Mouse (Mus musculus) G1E (cell line): ENCODE results near the gene BC048562. TPM values are rescaled to one million over a fixed set of nuclear protein-coding genes. Genes with fewer than 3 reads are reported as not detected.

Source experiments
- ATAC-seq: 2 replicates; pipeline ENCODE4 v1.8.0; 2016; ENCODE audit warnings: mild to moderate bottlenecking; ENCODE audit not compliant: insufficient number of reproducible peaks, poor library complexity, low FRiP score, severe bottlenecking; ENCODE audit errors: extremely low read depth
- DNase-seq: peaks from one replicate; pipeline ENCODE4 v3.0.0; 2012; ENCODE audit warnings: low spot score
- H3K27me3 ChIP-seq: 2 replicates; pipeline ENCODE4 v1.6.1; 2012; ENCODE audit warnings: mild to moderate bottlenecking, low read length, inconsistent platforms; ENCODE audit not compliant: insufficient read depth
- H3K36me3 ChIP-seq: replicated peaks from 2 replicates; pipeline ENCODE3; 2012; ENCODE audit warnings: mild to moderate bottlenecking, inconsistent platforms
- H3K4me1 ChIP-seq: 2 replicates; pipeline ENCODE4 v1.6.1; 2012; ENCODE audit warnings: low read depth, low read length, inconsistent platforms, mixed read lengths; ENCODE audit not compliant: insufficient read depth
- H3K4me3 ChIP-seq: 2 replicates; pipeline ENCODE4 v1.5.1; 2012; ENCODE audit warnings: low read depth, mild to moderate bottlenecking, inconsistent platforms, low read length, moderate library complexity, mixed read lengths
- H3K9me3 ChIP-seq: replicated peaks from 2 replicates; pipeline ENCODE4 v1.6.1; 2012; ENCODE audit warnings: inconsistent platforms
- CTCF ChIP-seq: IDR thresholded peaks from 2 replicates; pipeline ENCODE4 v1.5.1; 2012; ENCODE audit warnings: low read depth, low read length, inconsistent platforms, mixed read lengths
- GATA1 ChIP-seq: IDR thresholded peaks from 2 replicates; pipeline ENCODE4 v1.6.1; 2012; ENCODE audit warnings: borderline replicate concordance, low read length, inconsistent platforms, mixed read lengths
- GATA2 ChIP-seq: IDR thresholded peaks from 2 replicates; pipeline ENCODE4 v1.6.1; 2012; ENCODE audit warnings: low read depth, low read length, inconsistent platforms, borderline replicate concordance
- POLR2AphosphoS5 ChIP-seq: IDR thresholded peaks from 2 replicates; pipeline ENCODE4 v1.6.1; 2012; ENCODE audit warnings: low read depth, low read length, inconsistent platforms; ENCODE audit not compliant: insufficient replicate concordance
- TAL1 ChIP-seq: conservative IDR thresholded peaks from 2 replicates; pipeline ENCODE4 v1.6.1; 2012; ENCODE audit warnings: low read depth, low read length, inconsistent platforms, mixed read lengths
- polyA plus RNA-seq: library from polyadenylated mRNA; stranded (reverse); fragments of >175 nt; gene quantifications from 2 replicates; pipeline ENCODE4 v1.2.3, GENCODE M21; 2012
- total RNA-seq, 2 experiments: library from RNA; stranded (forward) in 1 of 2; stranded (reverse) in 1 of 2; fragments of 200-1000 nt in 1 of 2; fragments of >200 nt in 1 of 2; fragmentation: Nextera tagmentation in 1 of 2; gene quantifications; 2 replicates each; pipeline ENCODE4 v1.2.3; 2014 to 2017

Gene BC048562
- total and polyA plus RNA-seq, 3 experiments: 0.08 to 0.22 TPM; not detected in 1

GRCm38 (mm10) chr9:108398324-108398723 lies 38.0 kb upstream of the BC048562 start:
- peaks cover 9% of the 10 kb centered on the region for H3K27me3 ChIP-seq
- ATAC-seq (no peak), DNase-seq (no peak)
- H3K4me3 ChIP-seq: no peak overlapping the region
- TF ChIP-seq POLR2AphosphoS5 (no peak), TAL1 (no peak), CTCF (no peak), GATA2 (no peak), GATA1 (no peak)
- no peaks in the 10 kb centered on the region for H3K9me3 ChIP-seq
- H3K4me1 ChIP-seq: peaks cover 14% of the 10 kb centered on the region
- H3K36me3 ChIP-seq: peaks cover 13% of the 10 kb centered on the region

DNA sequence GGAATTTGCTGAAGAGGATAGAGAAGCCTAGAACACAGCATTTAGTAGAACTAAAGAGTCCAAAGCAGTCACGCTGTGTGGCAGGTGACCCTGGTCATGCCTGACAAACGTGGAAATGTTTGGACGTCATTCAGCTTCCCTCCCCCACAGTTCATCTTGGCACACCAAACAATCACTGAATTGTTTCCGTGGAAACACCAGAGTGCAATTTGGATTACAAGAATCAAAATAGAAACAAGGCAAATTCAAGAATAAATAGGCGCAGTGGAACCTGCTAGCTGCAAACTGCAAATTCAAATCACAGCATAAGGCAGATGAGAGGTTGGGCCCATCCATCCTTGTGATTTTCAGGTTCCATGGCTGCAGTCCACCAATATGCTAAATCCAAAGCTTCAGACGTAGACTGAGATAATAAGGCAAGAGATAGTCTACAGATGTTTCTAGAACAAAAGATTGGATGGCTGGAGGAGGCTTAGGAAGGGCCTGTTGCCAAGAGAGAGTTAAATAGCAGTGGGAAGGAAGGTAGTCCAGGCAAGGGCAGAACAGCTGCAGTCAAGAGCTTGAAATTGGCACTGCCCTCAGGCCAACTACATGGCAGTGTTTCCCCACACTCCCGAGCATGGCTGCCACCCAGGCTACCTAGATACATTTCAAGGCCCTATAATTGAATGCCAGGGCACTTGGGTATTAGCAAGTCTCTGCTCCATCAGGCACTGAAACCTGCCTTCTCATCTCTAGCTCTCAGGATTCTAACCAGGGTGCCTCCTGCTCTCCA lies 34.9 kb upstream of the BC048562 start:
- peaks cover 11% of the 10 kb centered on the region for H3K27me3 ChIP-seq
- TF ChIP-seq GATA1: no peak
- TF ChIP-seq CTCF: no peak
- no peak for TF ChIP-seq TAL1
- no peak for TF ChIP-seq POLR2AphosphoS5
- TF ChIP-seq GATA2: no peak
- peaks cover 28% of the 10 kb centered on the region for H3K4me1 ChIP-seq
- no peaks in the 10 kb centered on the region for H3K36me3 ChIP-seq
- no peak overlapping the region for H3K4me3 ChIP-seq
- no peaks in the 10 kb centered on the region for H3K9me3 ChIP-seq
- DNase-seq (no peak), ATAC-seq (no peak)

- Histone ChIP-seq H3K36me3 (no peaks in the 10 kb centered on the region), H3K4me1 (peaks cover 27% of the 10 kb centered on the region), H3K9me3 (no peaks in the 10 kb centered on the region), H3K27me3 (peaks cover 11% of the 10 kb centered on the region), H3K4me3 (no peak overlapping the region)
- TF ChIP-seq CTCF (no peak), GATA1 (no peak), TAL1 (no peak), GATA2 (no peak), POLR2AphosphoS5 (no peak)
- DNase-seq (no peak), ATAC-seq (no peak)
Observed at GRCm38 (mm10) chr9:108403081-108403480, 33.2 kb upstream of the BC048562 start.

- peak; percentile 40; the same call in 1 of the 2 replicates for ATAC-seq
Observed at GRCm38 (mm10) chr9:108404451-108404850, 31.8 kb upstream of the BC048562 start.

GRCm38 (mm10) chr9:108409535-108409934 lies 26.7 kb upstream of the BC048562 start:
- peaks cover 5% of the 10 kb centered on the region; the same call in 1 of the 2 replicates for H3K27me3 ChIP-seq
- H3K36me3 ChIP-seq: no peaks in the 10 kb centered on the region
- H3K4me3 ChIP-seq: no peak overlapping the region
- TF ChIP-seq GATA2 (no peak), POLR2AphosphoS5 (no peak), GATA1 (no peak)
- ATAC-seq (no peak), DNase-seq (no peak)
- H3K4me1 ChIP-seq: peaks cover 16% of the 10 kb centered on the region
- no peaks in the 10 kb centered on the region for H3K9me3 ChIP-seq

More at GRCm38 (mm10) chr9:108404451-108404850, 31.8 kb upstream of the BC048562 start:
- Histone ChIP-seq H3K27me3 (peaks cover 11% of the 10 kb centered on the region), H3K4me3 (peak overlapping the region; percentile 46; the same call in 1 of the 2 replicates), H3K9me3 (no peaks in the 10 kb centered on the region), H3K36me3 (no peaks in the 10 kb centered on the region), H3K4me1 (peaks cover 27% of the 10 kb centered on the region)
- TF ChIP-seq CTCF (no peak), GATA2 (no peak), POLR2AphosphoS5 (no peak), GATA1 (no peak), TAL1 (no peak)
- DNase-seq: no peak

DNA sequence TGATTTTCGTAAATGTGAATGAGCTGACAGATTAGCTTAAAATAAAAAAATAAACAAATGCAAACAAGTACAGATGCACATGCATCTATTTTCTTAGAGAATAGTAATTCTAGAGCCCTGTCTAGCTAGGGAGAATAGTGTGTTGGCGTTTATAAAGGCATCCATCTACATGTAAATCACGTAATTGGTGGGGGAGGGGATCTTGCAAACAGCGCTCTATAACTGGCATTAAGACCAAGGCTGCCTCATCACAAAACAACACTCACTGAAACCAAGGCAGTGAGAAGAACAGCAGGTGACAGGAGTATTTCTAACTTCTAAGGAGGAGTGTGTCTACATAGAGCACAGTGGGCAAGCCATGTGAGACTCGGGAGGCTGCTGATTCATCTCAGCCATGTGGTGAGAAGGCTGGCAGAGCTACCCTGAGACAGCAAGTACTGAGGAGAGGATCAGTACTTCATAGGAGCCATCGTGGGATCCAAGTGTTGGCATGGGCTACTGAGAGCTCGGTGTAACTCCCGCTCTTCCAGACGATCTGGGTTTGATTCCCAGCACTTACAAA lies 24.8 kb upstream of the BC048562 start:
- Histone ChIP-seq H3K4me3 (no peak overlapping the region), H3K27me3 (peaks cover 7% of the 10 kb centered on the region; the same call in 1 of the 2 replicates), H3K9me3 (no peaks in the 10 kb centered on the region), H3K36me3 (no peaks in the 10 kb centered on the region), H3K4me1 (peaks cover 3% of the 10 kb centered on the region)
- DNase-seq (no peak), ATAC-seq (no peak)
- TF ChIP-seq GATA2: no peak
- no peak for TF ChIP-seq POLR2AphosphoS5
- no peak for TF ChIP-seq CTCF
- no peak for TF ChIP-seq GATA1
